Mouse (Mus musculus) heart, embryonic 14.5 days (tissue): ENCODE results near the gene Hist1h2bc. TPM values are rescaled to one million over a fixed set of nuclear protein-coding genes. Genes with fewer than 3 reads are reported as not detected.

Experiments used
- ATAC-seq: fragments of 200-750 bp; cut with Nextera tagmentation; 2 replicates; pipeline ENCODE4 v1.8.0; 2017; ENCODE audit warnings: low read depth, moderate TSS enrichment; ENCODE audit not compliant: insufficient number of reproducible peaks, insufficient read depth, low FRiP score
- H3K27ac ChIP-seq, 2 experiments: fragments of 200-500 bp in 1 of 2; fragments of 300-500 bp in 1 of 2; sonication (generic) in 1 of 2; replicated peaks in 1 of 2; 2 replicates each; pipeline ENCODE4 v1.5.1; 2012 to 2014; ENCODE audit warnings: low read depth in 2 of 2, low read length in 2 of 2, control low read depth in 1 of 2, mild to moderate bottlenecking in 1 of 2, mixed read lengths in 1 of 2; ENCODE audit not compliant: control insufficient read depth in 1 of 2, insufficient read depth in 1 of 2
- H3K27me3 ChIP-seq: fragments of 300-500 bp; sonication (generic); 2 replicates; pipeline ENCODE4 v1.6.1; 2014; ENCODE audit warnings: mild to moderate bottlenecking, low read length, control low read depth; ENCODE audit not compliant: control insufficient read depth, insufficient read depth
- H3K36me3 ChIP-seq: fragments of 300-500 bp; sonication (generic); 2 replicates; pipeline ENCODE4 v1.6.1; 2014; ENCODE audit warnings: mild to moderate bottlenecking, control low read depth, low read length, mixed read lengths; ENCODE audit not compliant: control insufficient read depth, insufficient read depth
- H3K4me1 ChIP-seq, 2 experiments: fragments of 200-500 bp in 1 of 2; fragments of 300-500 bp in 1 of 2; sonication (generic) in 1 of 2; 2 replicates each; pipeline ENCODE4 v1.6.1; 2012 to 2014; ENCODE audit warnings: low read length in 2 of 2, control low read depth in 1 of 2, mixed read lengths in 1 of 2; ENCODE audit not compliant: control insufficient read depth in 2 of 2, insufficient read depth in 2 of 2
- H3K4me2 ChIP-seq: fragments of 300-500 bp; sonication (generic); 2 replicates; pipeline ENCODE4 v1.6.1; 2014; ENCODE audit warnings: mild to moderate bottlenecking, low read length
- H3K4me3 ChIP-seq, 2 experiments: fragments of 200-500 bp in 1 of 2; fragments of 300-500 bp in 1 of 2; sonication (generic) in 1 of 2; 2 replicates each; pipeline ENCODE4 v1.5.1; 2012 to 2014; ENCODE audit warnings: low read length in 2 of 2, mild to moderate bottlenecking in 2 of 2, control low read depth in 1 of 2, low read depth in 1 of 2, moderate library complexity in 1 of 2; ENCODE audit not compliant: control insufficient read depth in 1 of 2, insufficient read depth in 1 of 2
- H3K9ac ChIP-seq: fragments of 300-500 bp; sonication (generic); 2 replicates; pipeline ENCODE4 v1.6.1; 2014; ENCODE audit warnings: mild to moderate bottlenecking, low read length
- H3K9me3 ChIP-seq: fragments of 300-500 bp; sonication (generic); 2 replicates; pipeline ENCODE4 v1.6.1; 2016; ENCODE audit warnings: low read length, control low read depth; ENCODE audit not compliant: control insufficient read depth
- WGBS: fragments of 180-500 bp; shearing (Covaris S2); extraction: QIAGEN DNeasy Blood & Tissue Kit; methylation state at CpG from one replicate; pipeline ENCODE4 v1.1.7; 2014; 5-methylcytosine and 5-hydroxymethylcytosine counted together
- polyA plus RNA-seq: library from polyadenylated mRNA; unstranded; fragments of >200 nt; fragmentation: Nextera tagmentation; extraction: Ambion mirVana; gene quantifications from 2 replicates; pipeline ENCODE4 v1.2.1, GENCODE M21; 2014

The Hist1h2bc gene
- polyA plus RNA-seq, 1 experiment from 2014 or later: 57.5 TPM

DNA sequence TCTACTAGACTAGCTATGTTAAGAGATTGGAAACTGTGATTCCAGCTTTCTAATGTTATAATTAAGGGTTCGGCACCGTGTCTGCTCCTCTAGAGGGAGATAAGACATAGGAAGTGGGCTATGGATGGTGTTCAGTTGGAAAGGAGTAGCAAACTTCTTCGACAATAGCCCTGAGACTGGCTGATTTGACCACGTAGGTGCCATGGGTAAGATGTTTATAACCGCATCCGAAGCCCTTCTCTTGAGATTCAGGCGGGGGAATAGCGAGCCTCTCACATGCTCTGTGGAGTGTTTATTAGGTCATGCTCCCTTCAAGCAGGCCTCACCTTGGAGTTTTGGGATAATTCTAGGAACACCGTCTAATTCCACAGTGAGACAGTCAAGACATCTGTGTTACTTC is 11.0 kb downstream of the Hist1h2bc start:
- ATAC-seq: no peak
- no peak overlapping the region for H3K27ac ChIP-seq

DNA sequence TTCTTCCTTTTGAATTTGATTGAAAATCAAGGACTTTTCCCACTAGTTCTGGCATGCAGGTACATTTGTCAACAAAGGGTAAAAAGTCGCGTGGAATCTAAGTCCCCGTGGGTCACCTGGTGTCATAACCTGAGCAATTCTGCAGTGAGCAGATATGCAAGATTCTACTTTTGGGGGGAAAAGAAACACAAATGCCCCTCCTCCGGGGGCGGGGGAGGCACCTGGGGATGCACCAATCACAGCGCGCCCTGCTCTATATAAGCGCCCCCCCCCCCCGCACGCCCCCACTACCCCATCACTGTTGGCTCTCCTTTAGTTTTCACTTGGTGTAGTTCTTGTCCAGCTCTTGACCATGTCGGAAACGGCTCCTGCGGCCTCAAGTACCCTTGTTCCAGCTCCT is 11.5 kb downstream of the Hist1h2bc start, which contains the start of gene Hist1h1t:
TSS of gene Hist1h1t (plus strand) at position 301 of the 400 bp plus-strand sequence.
- 47% methylated on average over 12 of the region's 13 CpGs for WGBS
- Histone ChIP-seq H3K9ac (0 out of 2 replicates have a peak within 1 kb of the TSS, but pooled peaks have one; percentile 12), H3K4me3 (no peak within 1 kb of the TSS), H3K4me1 (peaks cover 4% of the 10 kb centered on the region in 2 experiments; a peak in 2 of 4 replicates), H3K4me2 (peak within 1 kb of the TSS; percentile 34; the same call in 1 of the 2 replicates), H3K27me3 (no peaks in the 10 kb centered on the region), H3K9me3 (no peaks in the 10 kb centered on the region), H3K27ac (no peak within 1 kb of the TSS), H3K36me3 (no peaks in the 10 kb centered on the region)
- no peak for ATAC-seq

More for the DNA sequence above, 11.0 kb downstream of the Hist1h2bc start:
- Histone ChIP-seq H3K4me3 (no peak overlapping the region), H3K4me1 (peaks cover 4% of the 10 kb centered on the region in 2 experiments; a peak in 2 of 4 replicates), H3K4me2 (no peak overlapping the region), H3K27me3 (no peaks in the 10 kb centered on the region), H3K36me3 (no peaks in the 10 kb centered on the region), H3K9ac (no peak overlapping the region), H3K9me3 (no peaks in the 10 kb centered on the region)
- WGBS: 92% methylated on average over 9 of the region's 9 CpGs

DNA sequence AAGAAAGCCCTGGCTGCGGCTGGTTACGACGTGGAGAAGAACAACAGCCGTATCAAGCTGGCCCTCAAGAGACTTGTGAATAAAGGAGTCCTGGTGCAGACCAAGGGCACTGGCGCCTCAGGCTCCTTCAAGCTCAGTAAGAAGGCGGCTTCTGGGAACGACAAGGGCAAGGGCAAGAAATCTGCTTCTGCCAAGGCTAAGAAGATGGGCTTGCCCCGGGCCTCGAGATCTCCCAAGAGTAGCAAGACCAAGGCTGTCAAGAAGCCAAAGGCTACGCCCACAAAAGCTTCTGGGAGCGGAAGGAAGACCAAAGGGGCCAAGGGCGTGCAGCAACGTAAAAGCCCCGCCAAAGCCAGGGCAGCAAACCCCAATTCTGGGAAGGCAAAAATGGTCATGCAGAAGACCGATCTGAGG is 12.1 kb downstream of the Hist1h2bc start:
- Histone ChIP-seq H3K27me3 (no peaks in the 10 kb centered on the region), H3K4me3 (no peak overlapping the region), H3K4me2 (peak overlapping the region; percentile 34; the same call in 1 of the 2 replicates), H3K9ac (0 out of 2 replicates have a peak overlapping the region, but pooled peaks have one; percentile 12), H3K4me1 (peaks cover 4 to 7% of the 10 kb centered on the region in 2 experiments; a peak in 2 of 4 replicates), H3K9me3 (no peaks in the 10 kb centered on the region), H3K36me3 (no peaks in the 10 kb centered on the region), H3K27ac (no peak overlapping the region)
- WGBS: 53% methylated on average over 15 of the region's 15 CpGs
- no peak for ATAC-seq

DNA sequence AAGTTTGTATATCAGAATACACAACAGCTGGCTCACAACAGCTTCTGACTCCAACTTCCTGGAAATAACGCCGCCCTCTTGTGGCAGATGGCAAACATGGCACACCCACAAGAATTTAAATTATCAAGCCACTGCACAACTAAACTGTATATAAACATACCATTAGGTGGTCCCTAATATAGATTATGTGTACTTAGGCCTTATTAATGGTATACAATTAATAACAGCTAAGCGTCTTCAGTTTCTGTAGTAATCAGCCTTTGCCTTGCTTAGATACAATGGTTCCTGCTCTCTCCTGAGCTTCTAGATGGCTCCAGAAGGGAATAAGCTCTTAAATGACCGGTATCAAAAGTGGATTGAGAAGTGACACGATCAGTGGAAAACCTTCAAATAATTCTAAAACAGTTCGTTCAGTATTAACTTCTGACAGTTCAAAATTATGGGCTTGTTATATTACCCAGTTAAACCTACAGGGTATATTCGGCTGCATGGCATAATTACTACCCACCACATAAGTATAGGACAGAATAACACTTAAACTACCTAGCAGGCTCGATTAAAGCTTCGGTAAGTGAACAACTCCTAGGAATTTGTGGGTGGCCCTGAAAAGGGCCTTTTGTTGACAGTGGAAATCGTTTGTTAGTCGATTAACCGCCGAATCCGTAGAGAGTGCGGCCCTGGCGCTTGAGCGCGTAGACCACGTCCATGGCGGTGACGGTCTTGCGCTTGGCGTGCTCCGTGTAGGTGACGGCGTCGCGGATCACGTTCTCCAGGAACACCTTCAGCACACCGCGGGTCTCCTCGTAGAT is 13.7 kb downstream of the Hist1h2bc start:
- H3K27ac ChIP-seq: peak overlapping the region; percentile 91 to 92

DNA sequence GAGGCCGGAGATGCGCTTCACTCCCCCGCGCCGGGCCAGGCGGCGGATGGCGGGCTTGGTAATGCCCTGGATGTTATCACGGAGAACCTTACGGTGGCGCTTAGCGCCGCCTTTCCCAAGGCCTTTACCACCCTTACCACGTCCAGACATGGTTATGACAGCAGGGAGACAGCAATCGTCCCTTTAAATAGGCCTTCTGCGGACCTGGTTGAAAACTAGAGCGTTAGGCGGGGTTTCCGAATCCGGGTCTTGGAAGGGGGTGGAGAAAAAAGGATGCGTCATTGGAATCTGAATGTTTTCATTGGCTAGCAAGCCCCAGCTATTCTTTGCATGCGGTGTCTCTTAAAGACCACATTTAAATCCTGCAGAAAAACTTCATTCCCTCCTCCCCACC is 14.3 kb downstream of the Hist1h2bc start, which contains the start of gene Hist1h4c:
TSS of gene Hist1h4c (minus strand) at position 155 of the 394 bp plus-strand sequence.
- peak within 1 kb of the TSS; percentile 47 to 52 for H3K4me3 ChIP-seq
- WGBS: under 1% methylated on average over 17 of the region's 22 CpGs
- H3K4me2 ChIP-seq: peak within 1 kb of the TSS; percentile 83
- H3K4me1 ChIP-seq: peaks cover 4 to 7% of the 10 kb centered on the region in 2 experiments; a peak in 2 of 4 replicates
- H3K27ac ChIP-seq: peak within 1 kb of the TSS; percentile 91 to 92
- peak; percentile 92 for ATAC-seq
- H3K27me3 ChIP-seq: no peaks in the 10 kb centered on the region
- H3K36me3 ChIP-seq: no peaks in the 10 kb centered on the region
- peak within 1 kb of the TSS; percentile 80 for H3K9ac ChIP-seq
- H3K9me3 ChIP-seq: no peaks in the 10 kb centered on the region

More for the DNA sequence above, 13.7 kb downstream of the Hist1h2bc start:
- peak overlapping the region; percentile 83 for H3K4me2 ChIP-seq
- H3K4me3 ChIP-seq: peak overlapping the region; percentile 47 to 52
- 1% methylated on average over 20 of the region's 32 CpGs for WGBS
- H3K36me3 ChIP-seq: no peaks in the 10 kb centered on the region
- H3K9ac ChIP-seq: peak overlapping the region; percentile 80
- ATAC-seq: no peak; the same call in 1 of the 2 replicates
- no peaks in the 10 kb centered on the region for H3K27me3 ChIP-seq
- H3K9me3 ChIP-seq: no peaks in the 10 kb centered on the region
- H3K4me1 ChIP-seq: peaks cover 4 to 7% of the 10 kb centered on the region in 2 experiments; a peak in 2 of 4 replicates

DNA sequence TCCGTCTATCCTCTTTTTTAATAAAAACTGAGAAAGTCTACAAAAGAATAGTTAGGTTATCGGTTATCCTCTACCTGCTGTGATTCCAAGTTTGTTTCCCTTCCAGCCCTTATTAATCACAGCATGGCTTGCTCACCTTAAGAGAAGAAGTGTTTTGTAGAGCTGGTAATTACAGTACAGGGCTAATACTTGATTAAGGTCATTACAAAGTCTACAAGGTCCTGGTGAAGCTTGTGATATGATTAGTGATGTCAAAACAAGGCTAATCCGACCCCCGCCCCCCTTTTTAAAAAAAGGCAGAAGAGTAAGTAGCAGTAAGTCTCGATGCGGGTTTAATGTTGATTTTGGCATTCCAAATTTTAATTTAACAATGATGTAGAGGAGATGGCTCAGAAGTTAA is 15.0 kb downstream of the Hist1h2bc start:
- WGBS: 62% methylated on average over 6 of the region's 6 CpGs
- Histone ChIP-seq H3K9ac (peak overlapping the region; percentile 28; the same call in 1 of the 2 replicates), H3K4me3 (no peak overlapping the region)

DNA sequence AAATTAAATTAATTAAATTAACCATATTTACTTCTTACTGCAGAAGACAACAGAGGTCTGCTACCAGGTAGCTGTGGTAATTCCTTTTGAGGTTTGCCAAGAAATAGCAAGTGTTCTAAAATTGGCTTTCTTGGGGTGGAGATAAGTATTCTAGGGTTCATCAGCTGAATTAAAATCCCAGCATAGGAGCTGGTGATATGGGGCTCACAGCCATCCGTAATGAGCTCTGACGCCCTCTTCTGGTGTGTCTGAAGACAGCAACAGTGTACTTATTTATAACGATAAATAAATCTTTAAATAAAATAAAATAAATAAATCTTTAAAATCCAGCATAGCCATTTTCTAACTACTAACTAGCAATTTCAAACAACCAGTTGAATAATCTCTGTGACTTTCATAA is 15.8 kb downstream of the Hist1h2bc start:
- H3K36me3 ChIP-seq: no peaks in the 10 kb centered on the region
- 64% methylated on average over 3 of the region's 3 CpGs for WGBS
- no peak overlapping the region for H3K4me3 ChIP-seq
- no peak overlapping the region for H3K9ac ChIP-seq
- H3K4me2 ChIP-seq: no peak overlapping the region
- ATAC-seq: no peak
- no peak overlapping the region for H3K27ac ChIP-seq
- H3K27me3 ChIP-seq: no peaks in the 10 kb centered on the region
- no peaks in the 10 kb centered on the region for H3K9me3 ChIP-seq
- peaks cover 4 to 7% of the 10 kb centered on the region in 2 experiments; a peak in 2 of 4 replicates for H3K4me1 ChIP-seq

More for the DNA sequence above, 15.0 kb downstream of the Hist1h2bc start:
- ATAC-seq: no peak
- Histone ChIP-seq H3K9me3 (no peaks in the 10 kb centered on the region), H3K4me2 (peak overlapping the region; percentile 83), H3K27ac (peak overlapping the region in 1 of 2 experiments; percentile 92; a peak in 3 of 4 replicates), H3K36me3 (no peaks in the 10 kb centered on the region), H3K27me3 (no peaks in the 10 kb centered on the region), H3K4me1 (peaks cover 4 to 7% of the 10 kb centered on the region in 2 experiments; a peak in 2 of 4 replicates)
